Mouse (Mus musculus): ENCODE measurements around the gene Arhgap8. TPM values are rescaled to one million over a fixed set of nuclear protein-coding genes. Genes with fewer than 3 reads are reported as not detected.
"Not testable (repeated sequence)": the region's sequence is repeated elsewhere in the genome, so short reads cannot be mapped to it uniquely, and the experiment has no call there.

The Arhgap8 gene
- polyA plus RNA-seq, 1 experiment from 2014 or later, result 2.5 TPM

DNA sequence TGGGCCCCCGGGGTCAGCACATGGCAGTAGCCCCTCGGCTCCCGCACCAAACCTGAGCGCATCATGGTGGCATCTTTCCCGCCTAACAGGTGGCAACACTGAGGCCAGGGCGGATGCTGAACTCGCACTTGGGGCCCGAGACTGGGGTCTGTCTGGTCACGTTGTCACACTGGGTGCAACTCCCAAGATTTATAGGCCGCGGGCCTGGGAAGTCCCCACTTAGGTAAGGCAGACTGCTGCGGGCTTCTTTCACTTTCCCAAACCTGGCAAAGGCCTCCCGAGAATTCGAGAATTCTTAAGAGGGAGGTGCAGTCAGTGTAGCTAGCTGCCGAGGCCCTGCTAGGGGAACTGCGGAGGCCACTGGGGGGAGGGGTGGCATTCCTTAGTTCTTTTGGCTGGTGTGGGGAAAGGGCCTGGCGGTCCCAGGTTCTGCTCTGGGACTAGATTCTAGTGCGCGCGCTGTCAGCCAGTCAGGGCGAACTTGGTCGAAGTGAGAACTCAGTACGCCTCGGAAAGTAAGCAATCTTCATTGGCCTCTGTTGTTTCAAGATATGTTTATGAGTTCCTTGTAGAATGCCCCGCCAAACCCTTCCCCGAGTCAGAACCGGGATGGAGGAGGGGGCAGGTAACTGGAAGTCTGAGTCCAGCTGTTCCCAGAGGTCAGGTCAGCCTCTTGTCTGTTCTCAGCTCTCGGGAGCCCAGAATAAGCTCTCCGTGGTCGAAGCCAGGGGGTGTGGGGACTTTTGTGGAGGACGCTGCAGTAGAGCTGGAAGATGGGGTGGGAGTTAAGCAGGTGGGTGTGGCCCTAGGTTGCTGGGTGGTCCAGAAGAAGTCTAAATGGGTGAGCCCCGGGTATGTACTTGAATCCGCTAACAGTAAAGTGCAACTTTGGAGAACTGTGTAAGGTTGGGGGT is 696 bp downstream of the Arhgap8 start:
- Histone ChIP-seq H3K9me3 (replicated peaks) (no peaks in the 10 kb centered on the region), H3K9ac (0 out of 2 replicates have a peak overlapping the region, but pooled peaks have one; percentile 6), H3K36me3 (no peaks in the 10 kb centered on the region), H3K27ac (no peak overlapping the region), H3K27me3 (peaks cover 35% of the 10 kb centered on the region), H3K4me3 (peak overlapping the region; percentile 25), H3K4me2 (replicated peaks) (peak overlapping the region; percentile 50), H3K4me1 (peaks cover 15% of the 10 kb centered on the region)
- no peak for ATAC-seq (ENCODE audit: low FRiP score)
- WGBS, result 4% methylated on average over 33 of the region's 33 CpGs

GRCm38 (mm10) chr15:84723656-84724055 is 3.8 kb downstream of the Arhgap8 start:
- WGBS, result 92% methylated on average over 1 of the region's 1 CpGs
- H3K4me2 ChIP-seq (replicated peaks); H3K4me3 ChIP-seq: not testable (repeated sequence)

DNA sequence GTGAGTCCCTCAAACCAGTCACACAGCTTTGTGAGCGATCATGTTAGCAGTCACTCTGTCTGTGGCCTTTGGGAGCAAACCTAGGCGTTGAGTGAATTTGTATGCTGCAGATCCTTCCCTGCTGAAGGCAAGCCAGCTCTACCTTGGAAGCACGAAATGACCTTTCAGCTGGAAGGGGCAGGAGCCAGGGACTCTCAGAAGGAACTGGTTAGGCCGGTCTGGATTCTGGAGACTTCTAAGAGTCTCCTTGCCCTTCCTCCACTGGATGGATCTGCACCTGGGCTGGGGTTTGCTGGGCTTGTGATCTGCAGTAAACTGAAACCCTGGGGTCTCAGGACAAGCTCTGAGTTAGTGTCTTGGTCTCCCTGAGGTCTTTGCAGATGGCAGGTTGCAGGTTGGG is 4.3 kb downstream of the Arhgap8 start:
- H3K4me1 ChIP-seq, result peaks cover 23% of the 10 kb centered on the region
- 66% methylated on average over 4 of the region's 4 CpGs for WGBS

More at GRCm38 (mm10) chr15:84723656-84724055, 3.8 kb downstream of the Arhgap8 start:
- Histone ChIP-seq H3K27me3 (peaks cover 30% of the 10 kb centered on the region), H3K4me1 (peaks cover 23% of the 10 kb centered on the region)
- not testable (repeated sequence) for H3K27ac ChIP-seq; ATAC-seq (ENCODE audit: low FRiP score); H3K36me3 ChIP-seq; H3K9ac ChIP-seq; H3K9me3 ChIP-seq (replicated peaks)

GRCm38 (mm10) chr15:84729685-84730084 is 9.8 kb downstream of the Arhgap8 start:
- no peaks in the 10 kb centered on the region for H3K9me3 ChIP-seq (replicated peaks)
- H3K36me3 ChIP-seq, result no peaks in the 10 kb centered on the region
- no peak overlapping the region for H3K27ac ChIP-seq
- no peak overlapping the region for H3K9ac ChIP-seq
- no peak overlapping the region for H3K4me2 ChIP-seq (replicated peaks)
- H3K27me3 ChIP-seq, result no peaks in the 10 kb centered on the region
- no peak for ATAC-seq (ENCODE audit: low FRiP score)
- H3K4me1 ChIP-seq, result peaks cover 15% of the 10 kb centered on the region; the same call in 1 of the 2 replicates
- WGBS, result 75% methylated on average over 6 of the region's 6 CpGs
- no peak overlapping the region for H3K4me3 ChIP-seq

More for the DNA sequence above, 4.3 kb downstream of the Arhgap8 start:
- H3K27me3 ChIP-seq, result peaks cover 25% of the 10 kb centered on the region
- no peaks in the 10 kb centered on the region for H3K9me3 ChIP-seq (replicated peaks)
- no peak for ATAC-seq (ENCODE audit: low FRiP score)
- H3K27ac ChIP-seq, result no peak overlapping the region
- H3K4me3 ChIP-seq, result no peak overlapping the region
- H3K4me2 ChIP-seq (replicated peaks), result no peak overlapping the region
- no peak overlapping the region for H3K9ac ChIP-seq
- H3K36me3 ChIP-seq, result no peaks in the 10 kb centered on the region

GRCm38 (mm10) chr15:84730893-84731292 is 11.0 kb downstream of the Arhgap8 start:
- no peaks in the 10 kb centered on the region for H3K36me3 ChIP-seq
- no peaks in the 10 kb centered on the region for H3K9me3 ChIP-seq (replicated peaks)
- WGBS, result 67% methylated on average over 1 of the region's 1 CpGs
- H3K4me3 ChIP-seq, result no peak overlapping the region
- no peak overlapping the region for H3K27ac ChIP-seq
- H3K4me2 ChIP-seq (replicated peaks), result no peak overlapping the region
- no peak for ATAC-seq (ENCODE audit: low FRiP score)
- no peak overlapping the region for H3K9ac ChIP-seq
- H3K4me1 ChIP-seq, result peaks cover 15% of the 10 kb centered on the region; the same call in 1 of the 2 replicates
- no peaks in the 10 kb centered on the region for H3K27me3 ChIP-seq

DNA sequence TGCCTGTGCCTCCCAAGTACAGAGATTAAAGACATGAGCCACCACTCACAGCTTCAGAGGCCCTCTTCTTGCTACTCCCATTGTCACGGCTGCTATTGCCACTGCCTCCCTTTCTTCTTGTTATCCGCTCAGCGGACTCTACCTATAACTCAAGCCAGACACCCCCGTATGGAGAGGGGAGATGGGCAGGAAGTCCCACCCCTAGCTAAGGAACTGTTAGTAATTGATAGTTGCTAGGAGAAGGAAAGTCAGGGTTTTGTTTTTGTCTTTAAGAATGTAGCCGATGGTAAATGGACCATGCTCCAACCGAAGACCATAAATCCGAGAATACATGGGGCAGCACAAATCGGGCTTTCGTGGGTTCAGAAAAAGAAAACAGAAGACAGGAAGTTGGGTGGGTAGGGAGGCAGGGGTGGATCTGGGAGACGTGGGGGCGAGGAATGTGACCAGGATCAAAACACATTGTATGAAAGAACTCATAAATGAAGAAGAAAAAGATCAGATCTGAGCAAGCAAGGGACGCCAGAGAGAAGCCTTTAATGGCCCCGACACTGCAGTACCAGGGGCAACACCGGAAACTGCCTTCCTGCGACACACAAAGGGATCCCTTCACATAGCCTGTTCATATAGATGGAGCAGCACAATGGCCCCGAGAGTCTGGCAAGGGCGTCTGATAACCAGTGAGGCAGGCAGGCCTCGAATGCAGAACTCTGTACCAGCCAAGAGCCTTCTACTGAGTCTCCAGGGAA is 12.0 kb downstream of the Arhgap8 start:
- no peak for ATAC-seq (ENCODE audit: low FRiP score)
- 62% methylated on average over 18 of the region's 18 CpGs for WGBS
- no peak overlapping the region for H3K27ac ChIP-seq

GRCm38 (mm10) chr15:84732425-84732749 is 12.5 kb downstream of the Arhgap8 start:
- H3K36me3 ChIP-seq, result no peaks in the 10 kb centered on the region
- no peak for ATAC-seq (ENCODE audit: low FRiP score)
- peaks cover 22% of the 10 kb centered on the region; the same call in 1 of the 2 replicates for H3K4me1 ChIP-seq
- H3K27me3 ChIP-seq, result no peaks in the 10 kb centered on the region
- no peak overlapping the region for H3K4me2 ChIP-seq (replicated peaks)
- no peak overlapping the region for H3K9ac ChIP-seq
- 58% methylated on average over 4 of the region's 4 CpGs for WGBS
- H3K9me3 ChIP-seq (replicated peaks), result no peaks in the 10 kb centered on the region
- no peak overlapping the region for H3K27ac ChIP-seq
- H3K4me3 ChIP-seq, result no peak overlapping the region

More for the DNA sequence above, 12.0 kb downstream of the Arhgap8 start:
- Histone ChIP-seq H3K4me2 (replicated peaks) (no peak overlapping the region), H3K9ac (no peak overlapping the region), H3K4me1 (peaks cover 20% of the 10 kb centered on the region; the same call in 1 of the 2 replicates), H3K36me3 (no peaks in the 10 kb centered on the region), H3K4me3 (no peak overlapping the region), H3K9me3 (replicated peaks) (no peaks in the 10 kb centered on the region), H3K27me3 (no peaks in the 10 kb centered on the region)

GRCm38 (mm10) chr15:84736346-84736993 is 16.6 kb downstream of the Arhgap8 start:
- 0 out of 2 replicates have a peak, but pooled peaks cover 4% of the 10 kb centered on the region for H3K9me3 ChIP-seq (replicated peaks)
- H3K27ac ChIP-seq, result no peak overlapping the region
- H3K27me3 ChIP-seq, result no peaks in the 10 kb centered on the region
- H3K4me3 ChIP-seq, result no peak overlapping the region
- H3K9ac ChIP-seq, result no peak overlapping the region
- 57% methylated on average over 11 of the region's 11 CpGs for WGBS
- H3K4me2 ChIP-seq (replicated peaks), result no peak overlapping the region
- no peak for ATAC-seq (ENCODE audit: low FRiP score)
- peaks cover 15% of the 10 kb centered on the region; the same call in 1 of the 2 replicates for H3K4me1 ChIP-seq
- no peaks in the 10 kb centered on the region for H3K36me3 ChIP-seq

DNA sequence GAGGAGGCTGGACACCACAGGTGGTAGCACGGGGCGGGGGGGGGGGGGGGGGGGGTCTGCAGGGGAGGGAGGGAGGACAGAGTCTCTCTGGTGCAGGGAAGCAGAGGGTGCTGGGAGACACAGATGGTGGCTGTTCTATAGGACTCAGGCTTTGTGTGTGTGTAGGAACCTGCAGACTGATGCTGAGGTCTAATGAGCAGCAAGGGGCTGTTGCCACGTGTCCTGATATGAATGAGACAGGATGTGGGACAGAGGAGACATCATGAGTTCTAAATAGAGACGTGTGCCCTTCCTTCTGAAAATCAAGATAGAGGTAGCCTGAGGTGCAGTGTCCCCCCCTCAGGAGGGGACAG is 17.1 kb downstream of the Arhgap8 start:
- Histone ChIP-seq H3K36me3 (no peaks in the 10 kb centered on the region), H3K4me3 (no peak overlapping the region), H3K9me3 (replicated peaks) (0 out of 2 replicates have a peak, but pooled peaks cover 4% of the 10 kb centered on the region), H3K27me3 (no peaks in the 10 kb centered on the region), H3K27ac (no peak overlapping the region), H3K9ac (no peak overlapping the region), H3K4me1 (peaks cover 13% of the 10 kb centered on the region; the same call in 1 of the 2 replicates), H3K4me2 (replicated peaks) (no peak overlapping the region)
- no peak for ATAC-seq (ENCODE audit: low FRiP score)
- 31% methylated on average over 3 of the region's 4 CpGs for WGBS

DNA sequence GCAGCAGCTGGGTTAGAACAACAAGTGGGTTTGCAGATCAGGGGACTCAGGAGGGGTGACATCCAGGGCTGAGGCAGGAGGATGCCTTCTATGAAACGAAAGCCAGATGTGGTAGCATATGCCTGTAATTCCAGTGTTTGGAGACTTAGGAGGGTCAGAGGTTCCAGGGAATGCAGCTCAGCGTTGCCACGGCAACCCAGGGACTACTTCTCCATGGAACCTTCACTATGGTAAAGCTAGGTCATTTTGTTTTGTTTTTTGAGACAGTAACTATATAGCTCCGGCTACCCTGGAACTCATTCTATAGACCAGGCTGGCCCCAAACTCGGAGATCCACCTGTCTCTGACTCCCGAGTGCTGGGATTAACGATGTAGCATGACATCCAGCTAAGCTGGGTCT is 18.4 kb downstream of the Arhgap8 start:
- ATAC-seq (ENCODE audit: low FRiP score), result no peak
- H3K9me3 ChIP-seq (replicated peaks), result 0 out of 2 replicates have a peak, but pooled peaks cover 4% of the 10 kb centered on the region
- no peak overlapping the region for H3K27ac ChIP-seq
- no peak overlapping the region for H3K9ac ChIP-seq
- peaks cover 8% of the 10 kb centered on the region; the same call in 1 of the 2 replicates for H3K4me1 ChIP-seq
- H3K27me3 ChIP-seq, result no peaks in the 10 kb centered on the region
- 91% methylated on average over 7 of the region's 7 CpGs for WGBS
- no peak overlapping the region for H3K4me2 ChIP-seq (replicated peaks)
- H3K36me3 ChIP-seq, result no peaks in the 10 kb centered on the region
- H3K4me3 ChIP-seq, result no peak overlapping the region

- H3K9ac ChIP-seq, result no peak overlapping the region
- WGBS, result 84% methylated on average over 3 of the region's 3 CpGs
- H3K27ac ChIP-seq, result no peak overlapping the region
Measured at GRCm38 (mm10) chr15:84741573-84741972, 21.7 kb downstream of the Arhgap8 start.

GRCm38 (mm10) chr15:84743347-84743746 is 23.5 kb downstream of the Arhgap8 start:
- ATAC-seq (ENCODE audit: low FRiP score), result no peak
- Histone ChIP-seq H3K4me1 (no peaks in the 10 kb centered on the region), H3K36me3 (no peaks in the 10 kb centered on the region), H3K9ac (no peak overlapping the region), H3K4me3 (no peak overlapping the region), H3K27me3 (no peaks in the 10 kb centered on the region), H3K4me2 (replicated peaks) (no peak overlapping the region), H3K27ac (no peak overlapping the region), H3K9me3 (replicated peaks) (0 out of 2 replicates have a peak, but pooled peaks cover 4% of the 10 kb centered on the region)
- 20% methylated on average over 3 of the region's 3 CpGs for WGBS

More at GRCm38 (mm10) chr15:84741573-84741972, 21.7 kb downstream of the Arhgap8 start:
- Histone ChIP-seq H3K4me1 (peaks cover 5% of the 10 kb centered on the region; the same call in 1 of the 2 replicates), H3K36me3 (no peaks in the 10 kb centered on the region), H3K27me3 (no peaks in the 10 kb centered on the region), H3K9me3 (replicated peaks) (0 out of 2 replicates have a peak, but pooled peaks cover 4% of the 10 kb centered on the region), H3K4me2 (replicated peaks) (no peak overlapping the region), H3K4me3 (no peak overlapping the region)
- no peak for ATAC-seq (ENCODE audit: low FRiP score)
